Mouse (Mus musculus) midbrain, embryonic 16.5 days (tissue): ENCODE results near the gene Trim25. TPM values are rescaled to one million over a fixed set of nuclear protein-coding genes. Genes with fewer than 3 reads are reported as not detected.

Source experiments
- ATAC-seq: fragments of 200-750 bp; cut with Nextera tagmentation; 2 replicates; pipeline ENCODE4 v1.8.0; 2017; ENCODE audit warnings: moderate TSS enrichment
- H3K27ac ChIP-seq: fragments of 300-500 bp; sonication (generic); 2 replicates; pipeline ENCODE4 v1.5.1; 2014; ENCODE audit warnings: mild to moderate bottlenecking, low read length, mixed read lengths
- H3K27me3 ChIP-seq: fragments of 300-500 bp; sonication (generic); 2 replicates; pipeline ENCODE4 v1.6.1; 2014; ENCODE audit warnings: low read depth, low read length, mixed read lengths; ENCODE audit not compliant: control insufficient read depth, insufficient read depth
- H3K36me3 ChIP-seq: fragments of 300-500 bp; sonication (generic); 2 replicates; pipeline ENCODE4 v1.6.1; 2014; ENCODE audit warnings: mild to moderate bottlenecking, low read length, moderate library complexity, mixed read lengths; ENCODE audit not compliant: control insufficient read depth, insufficient read depth
- H3K4me1 ChIP-seq: fragments of 300-500 bp; sonication (generic); 2 replicates; pipeline ENCODE4 v1.6.1; 2014; ENCODE audit warnings: mild to moderate bottlenecking, low read length, mixed read lengths; ENCODE audit not compliant: control insufficient read depth, insufficient read depth
- H3K4me2 ChIP-seq: fragments of 300-500 bp; sonication (generic); 2 replicates; pipeline ENCODE4 v1.6.1; 2014; ENCODE audit warnings: mild to moderate bottlenecking, low read length, mixed read lengths
- H3K4me3 ChIP-seq: fragments of 300-500 bp; sonication (generic); 2 replicates; pipeline ENCODE4 v1.5.1; 2014; ENCODE audit warnings: low read depth, mild to moderate bottlenecking, low read length, moderate library complexity, mixed read lengths
- H3K9ac ChIP-seq: fragments of 300-500 bp; sonication (generic); 2 replicates; pipeline ENCODE4 v1.6.1; 2014; ENCODE audit warnings: low read depth, low read length, mixed read lengths
- H3K9me3 ChIP-seq: fragments of 300-500 bp; sonication (generic); replicated peaks from 2 replicates; pipeline ENCODE4 v1.6.1; 2014; ENCODE audit warnings: mild to moderate bottlenecking, low read length, mixed read lengths; ENCODE audit not compliant: control insufficient read depth, poor library complexity, severe bottlenecking
- WGBS: fragments of 180-500 bp; shearing (Covaris S2); extraction: QIAGEN DNeasy Blood & Tissue Kit; methylation state at CpG from one replicate; pipeline ENCODE4 v1.1.7; 2014; 5-methylcytosine and 5-hydroxymethylcytosine counted together
- polyA plus RNA-seq: library from polyadenylated mRNA; unstranded; fragments of >200 nt; fragmentation: Nextera tagmentation; extraction: Ambion mirVana; gene quantifications from 2 replicates; pipeline ENCODE4 v1.2.1, GENCODE M21; 2015

Trim25 gene
- polyA plus RNA-seq, 1 experiment from 2014 or later, result 3.8 TPM

DNA sequence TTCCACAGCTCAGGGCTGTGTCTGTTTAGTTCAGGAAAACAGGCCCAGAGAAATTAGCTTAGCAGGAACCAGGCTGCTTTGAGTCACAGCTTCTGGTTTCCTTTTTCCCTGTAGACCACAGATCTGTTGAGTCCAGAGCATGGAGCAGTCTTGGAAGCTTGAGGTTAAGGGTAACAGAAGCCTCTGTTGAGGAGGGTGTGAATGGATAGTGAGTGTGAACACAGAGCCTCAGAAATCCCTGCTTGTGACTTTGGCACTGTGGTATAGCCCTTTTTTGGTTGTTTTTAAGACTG lies 1.3 kb downstream of the Trim25 start:
- peaks cover 25% of the 10 kb centered on the region for H3K27me3 ChIP-seq
- H3K9ac ChIP-seq, result no peak overlapping the region
- no peaks in the 10 kb centered on the region for H3K9me3 ChIP-seq
- no peak overlapping the region for H3K27ac ChIP-seq
- no peaks in the 10 kb centered on the region for H3K4me1 ChIP-seq
- H3K4me2 ChIP-seq, result no peak overlapping the region
- ATAC-seq, result no peak
- H3K36me3 ChIP-seq, result no peaks in the 10 kb centered on the region
- no peak overlapping the region for H3K4me3 ChIP-seq

DNA sequence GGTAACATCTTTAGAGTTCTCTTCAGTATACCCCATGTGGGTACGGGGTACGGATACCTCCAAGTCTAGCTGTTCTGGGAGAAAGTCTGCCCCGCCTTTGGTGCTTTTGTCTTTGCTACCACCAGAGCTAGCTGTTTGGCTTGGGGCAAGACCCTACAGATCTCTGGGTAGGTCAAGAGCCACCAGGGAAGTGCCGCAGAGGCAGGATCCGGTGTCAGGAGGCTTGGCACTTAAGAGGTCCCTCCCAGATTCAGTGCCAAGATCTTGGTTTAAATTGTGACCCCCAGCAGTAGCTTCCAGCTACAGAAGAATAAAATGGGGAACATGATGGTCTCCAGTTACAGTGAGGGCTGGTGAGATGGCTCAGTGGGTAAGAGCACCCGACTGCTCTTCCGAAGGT lies 2.4 kb downstream of the Trim25 start:
- H3K36me3 ChIP-seq, result no peaks in the 10 kb centered on the region
- 92% methylated on average over 7 of the region's 7 CpGs for WGBS
- H3K4me3 ChIP-seq, result no peak overlapping the region
- no peaks in the 10 kb centered on the region for H3K4me1 ChIP-seq
- no peak overlapping the region for H3K9ac ChIP-seq
- no peak overlapping the region for H3K4me2 ChIP-seq
- ATAC-seq, result no peak
- peaks cover 25% of the 10 kb centered on the region for H3K27me3 ChIP-seq
- no peaks in the 10 kb centered on the region for H3K9me3 ChIP-seq
- no peak overlapping the region for H3K27ac ChIP-seq

DNA sequence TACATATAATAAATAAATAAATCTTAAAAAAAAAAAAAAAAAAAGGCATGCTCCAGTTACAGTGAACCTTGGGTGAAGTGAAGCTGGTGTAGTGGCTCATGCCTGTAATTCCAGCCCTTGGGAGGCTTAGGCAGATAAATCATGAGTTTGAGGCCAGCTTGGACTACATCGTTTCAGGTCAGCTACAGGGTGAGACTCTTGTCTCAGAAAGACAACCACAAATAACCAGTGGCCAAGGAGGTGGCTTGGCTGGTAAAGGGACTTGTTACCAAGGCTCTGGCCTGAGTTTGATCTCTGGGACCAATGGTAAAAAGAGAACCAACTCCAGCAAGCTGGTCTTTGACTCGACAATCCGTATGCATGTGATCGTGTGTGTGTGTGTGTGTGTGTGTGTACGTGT lies 2.9 kb downstream of the Trim25 start:
- no peak overlapping the region for H3K27ac ChIP-seq
- no peaks in the 10 kb centered on the region for H3K4me1 ChIP-seq
- no peak overlapping the region for H3K4me3 ChIP-seq
- 90% methylated on average over 5 of the region's 5 CpGs for WGBS
- H3K9me3 ChIP-seq, result no peaks in the 10 kb centered on the region
- H3K4me2 ChIP-seq, result no peak overlapping the region
- peaks cover 25% of the 10 kb centered on the region for H3K27me3 ChIP-seq
- H3K9ac ChIP-seq, result no peak overlapping the region
- no peak for ATAC-seq
- no peaks in the 10 kb centered on the region for H3K36me3 ChIP-seq

DNA sequence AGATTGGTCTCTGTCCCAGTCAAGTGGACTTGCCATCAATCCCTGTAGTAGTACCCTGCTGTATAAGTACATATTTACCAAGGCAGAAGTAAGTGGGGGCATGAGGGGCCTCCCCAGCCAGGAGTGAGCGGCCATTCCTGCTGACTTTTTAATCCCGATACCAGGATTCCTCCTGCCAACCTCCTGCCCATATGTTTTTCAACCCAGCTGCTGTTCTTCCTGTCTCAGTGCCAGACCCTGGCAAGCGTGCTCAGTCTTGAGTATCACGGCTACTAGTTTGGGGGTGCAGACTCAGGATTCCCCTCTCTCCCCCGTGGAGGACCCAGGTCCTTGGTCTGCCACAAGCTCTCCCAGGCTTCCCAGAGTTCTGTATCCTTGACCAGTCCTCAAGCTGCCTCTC lies 3.4 kb downstream of the Trim25 start:
- Histone ChIP-seq H3K4me3 (no peak overlapping the region), H3K4me1 (no peaks in the 10 kb centered on the region), H3K4me2 (no peak overlapping the region), H3K27ac (no peak overlapping the region), H3K9me3 (no peaks in the 10 kb centered on the region), H3K27me3 (peaks cover 25% of the 10 kb centered on the region), H3K9ac (no peak overlapping the region), H3K36me3 (no peaks in the 10 kb centered on the region)
- ATAC-seq, result no peak
- WGBS, result 87% methylated on average over 5 of the region's 5 CpGs

DNA sequence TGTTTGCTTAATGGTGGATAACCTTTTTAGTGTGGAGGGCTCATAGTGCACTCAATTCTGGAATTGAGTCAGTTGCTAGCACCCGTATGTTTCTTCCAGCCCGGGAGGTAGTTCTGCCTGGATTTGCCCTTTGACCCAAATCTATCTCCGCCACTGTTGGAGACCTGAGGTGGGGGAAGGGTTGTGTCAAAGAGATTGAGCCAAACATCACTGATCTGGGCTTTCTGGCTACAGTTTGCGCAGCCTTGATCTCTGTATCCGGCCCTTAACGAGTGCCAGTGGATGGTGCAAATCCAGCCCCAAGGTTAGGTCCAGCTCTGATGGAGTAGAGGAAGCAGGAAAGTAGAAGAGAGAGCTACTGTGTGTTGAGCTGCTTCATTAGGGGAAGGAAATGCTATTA lies 3.9 kb downstream of the Trim25 start:
- ATAC-seq, result no peak
- WGBS, result 75% methylated on average over 6 of the region's 6 CpGs
- Histone ChIP-seq H3K27ac (no peak overlapping the region), H3K9ac (no peak overlapping the region), H3K36me3 (no peaks in the 10 kb centered on the region), H3K27me3 (peaks cover 22% of the 10 kb centered on the region), H3K4me2 (no peak overlapping the region), H3K4me1 (no peaks in the 10 kb centered on the region), H3K4me3 (no peak overlapping the region), H3K9me3 (no peaks in the 10 kb centered on the region)

DNA sequence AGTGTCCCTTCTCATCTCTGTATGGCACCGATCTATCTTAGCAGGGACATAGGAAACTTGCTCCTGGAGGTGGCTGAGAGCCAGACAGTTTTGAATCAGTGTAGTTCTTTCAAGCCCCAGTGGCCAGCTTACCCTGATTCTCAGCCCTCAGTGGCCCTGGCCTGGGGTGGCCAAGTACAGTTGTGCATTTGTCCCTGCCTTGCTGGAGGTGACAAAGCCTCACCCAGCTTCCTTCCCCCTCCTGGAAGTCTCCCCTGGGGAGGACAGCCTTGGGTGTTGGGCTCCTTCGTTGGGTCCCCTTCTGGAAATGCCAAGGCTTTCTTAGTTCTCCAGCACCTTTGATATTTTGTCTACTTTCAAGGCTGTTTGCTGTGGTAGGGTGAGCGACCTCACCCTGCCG lies 4.5 kb downstream of the Trim25 start:
- Histone ChIP-seq H3K4me2 (no peak overlapping the region), H3K9ac (no peak overlapping the region), H3K9me3 (no peaks in the 10 kb centered on the region), H3K27me3 (peaks cover 17% of the 10 kb centered on the region), H3K4me3 (no peak overlapping the region), H3K36me3 (no peaks in the 10 kb centered on the region), H3K4me1 (no peaks in the 10 kb centered on the region), H3K27ac (no peak overlapping the region)
- WGBS, result 84% methylated on average over 4 of the region's 4 CpGs
- ATAC-seq, result no peak

DNA sequence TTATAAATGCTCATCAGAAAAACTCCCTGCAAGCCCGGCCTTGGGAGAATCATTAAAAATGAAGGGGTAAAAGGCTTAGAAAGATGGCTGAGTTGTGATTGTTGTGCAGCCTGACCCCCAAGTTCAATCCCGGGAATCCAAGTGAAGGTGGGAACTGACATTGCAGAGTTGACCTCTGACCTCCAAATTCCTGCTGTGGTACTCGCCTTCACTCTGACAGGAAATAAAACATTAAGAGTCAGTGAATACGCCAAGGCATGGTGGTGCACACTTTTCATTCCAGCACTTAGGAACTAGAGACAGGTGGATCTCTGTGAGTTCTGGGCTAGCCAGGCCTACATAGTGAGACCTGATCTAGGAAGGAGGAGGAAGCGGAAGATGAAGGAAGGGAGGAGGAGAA lies 6.3 kb downstream of the Trim25 start:
- Histone ChIP-seq H3K27ac (no peak overlapping the region), H3K4me3 (no peak overlapping the region), H3K9me3 (no peaks in the 10 kb centered on the region), H3K9ac (no peak overlapping the region), H3K27me3 (no peaks in the 10 kb centered on the region), H3K4me2 (no peak overlapping the region), H3K4me1 (no peaks in the 10 kb centered on the region), H3K36me3 (no peaks in the 10 kb centered on the region)
- no peak for ATAC-seq
- 88% methylated on average over 5 of the region's 5 CpGs for WGBS

DNA sequence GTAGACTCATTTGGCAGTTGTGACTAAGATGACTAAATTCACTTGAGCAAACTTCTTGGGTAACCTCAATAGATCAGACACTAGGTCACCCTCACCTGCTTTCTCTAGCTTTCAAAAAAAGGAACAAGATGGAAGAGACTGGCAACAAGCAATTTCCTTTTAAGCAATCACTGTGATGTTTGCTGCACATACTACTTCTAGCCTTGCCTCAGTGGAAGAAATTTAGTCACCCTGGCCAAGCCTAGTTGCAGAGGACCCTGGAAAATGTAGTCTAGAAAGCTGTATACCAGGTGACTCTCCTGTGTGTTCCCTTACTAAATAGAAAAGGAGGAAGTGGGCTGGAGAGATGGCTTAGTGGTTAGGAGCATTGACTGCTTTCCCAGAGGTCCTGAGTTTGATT lies 7.2 kb downstream of the Trim25 start:
- H3K4me1 ChIP-seq, result no peaks in the 10 kb centered on the region
- no peak overlapping the region for H3K27ac ChIP-seq
- no peaks in the 10 kb centered on the region for H3K27me3 ChIP-seq
- no peak for ATAC-seq
- H3K9me3 ChIP-seq, result no peaks in the 10 kb centered on the region
- H3K4me2 ChIP-seq, result no peak overlapping the region
- no peaks in the 10 kb centered on the region for H3K36me3 ChIP-seq
- no peak overlapping the region for H3K9ac ChIP-seq
- H3K4me3 ChIP-seq, result no peak overlapping the region

DNA sequence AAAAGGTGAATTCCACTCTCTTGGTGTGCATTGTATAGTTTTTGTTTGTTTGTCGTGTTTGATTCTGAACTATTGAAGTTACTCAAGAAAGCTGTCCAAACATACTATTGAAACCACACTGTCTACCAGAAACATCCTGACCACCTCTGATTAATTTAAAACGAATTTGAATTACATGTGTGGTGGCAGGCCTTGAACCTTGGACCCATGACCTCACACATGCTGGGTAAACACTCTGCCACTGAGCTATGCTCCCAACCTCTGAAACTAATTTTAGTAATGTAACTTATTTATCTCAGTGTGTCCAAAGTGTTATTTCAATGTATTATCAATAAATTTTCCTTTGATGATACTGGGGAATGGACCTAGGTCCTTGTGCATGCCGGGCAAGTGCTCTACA lies 8.4 kb downstream of the Trim25 start:
- Histone ChIP-seq H3K4me1 (no peaks in the 10 kb centered on the region), H3K36me3 (no peaks in the 10 kb centered on the region), H3K4me2 (no peak overlapping the region), H3K9ac (no peak overlapping the region), H3K4me3 (no peak overlapping the region), H3K9me3 (no peaks in the 10 kb centered on the region), H3K27ac (no peak overlapping the region), H3K27me3 (no peaks in the 10 kb centered on the region)
- ATAC-seq, result no peak
- 92% methylated on average over 3 of the region's 3 CpGs for WGBS

DNA sequence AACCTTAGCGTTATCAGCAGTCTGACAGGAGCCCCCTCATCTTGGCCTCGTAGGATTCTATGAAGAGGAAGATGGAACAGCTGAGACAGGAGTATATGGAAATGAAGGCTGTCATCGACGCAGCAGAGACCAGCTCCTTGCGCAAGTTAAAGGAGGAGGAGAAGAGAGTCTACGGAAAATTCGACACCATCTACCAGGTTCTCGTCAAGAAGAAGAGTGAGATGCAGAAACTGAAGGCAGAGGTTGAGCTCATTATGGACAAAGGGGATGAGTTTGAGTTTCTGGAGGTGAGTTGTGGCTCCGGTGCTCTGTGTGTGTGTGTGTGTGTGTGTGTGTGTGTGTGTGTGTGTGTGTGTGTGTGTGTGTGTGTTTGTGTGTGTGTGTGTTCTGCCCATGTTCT lies 9.9 kb downstream of the Trim25 start:
- Histone ChIP-seq H3K4me1 (no peaks in the 10 kb centered on the region), H3K4me2 (no peak overlapping the region), H3K27me3 (no peaks in the 10 kb centered on the region), H3K36me3 (no peaks in the 10 kb centered on the region), H3K4me3 (no peak overlapping the region), H3K27ac (no peak overlapping the region), H3K9ac (no peak overlapping the region), H3K9me3 (no peaks in the 10 kb centered on the region)
- 89% methylated on average over 9 of the region's 9 CpGs for WGBS
- no peak for ATAC-seq
